Comparison of ENCODE assay signal across 8 mouse cellular contexts in genomic region chr11:79338621-79339020, GRCm38 (mm10). TPM values are rescaled to one million over a fixed set of nuclear protein-coding genes. Genes with fewer than 3 reads are reported as not detected.
DNase-seq lines count a peak whose midpoint lies in the region; ATAC-seq and TF ChIP-seq lines count a peak whose summit lies in the region.

No protein-coding gene starts in this region.

- no peak for DNase-seq in kidney, postnatal 10 days
- no peak for DNase-seq in hindbrain, embryonic 10.5 days (ENCODE audit: low spot score)
- DNase-seq in midbrain, embryonic 11.5 days (ENCODE audit: low spot score, missing footprints) = peak; percentile 90
- no peak for DNase-seq in thymus, adult 18-20 months
- no peak for DNase-seq in right cerebral cortex, adult 18-20 months
- no peak for DNase-seq in kidney, adult 11 months

- H3K9ac ChIP-seq in kidney, embryonic 14.5 days (ENCODE audit: low read depth, low read length) = peak overlapping the region; percentile 96; the same call in 1 of the 2 replicates
- H3K9ac ChIP-seq in midbrain, embryonic 11.5 days (ENCODE audit: low read length) = peak overlapping the region; percentile 91

- H3K4me1 ChIP-seq in kidney, embryonic 14.5 days (ENCODE audit: control insufficient read depth, insufficient read depth, low read length) = peaks cover 12% of the 10 kb centered on the region; the same call in 1 of the 2 replicates
- H3K4me1 ChIP-seq in cortical plate, adult 2 months (ENCODE audit: control insufficient read depth, insufficient read depth, low read length) = peaks cover 3% of the 10 kb centered on the region; the same call in 1 of the 2 replicates
- H3K4me1 ChIP-seq in hindbrain, embryonic 10.5 days (replicated peaks) = peaks cover 22% of the 10 kb centered on the region
- peaks cover 9% of the 10 kb centered on the region for H3K4me1 ChIP-seq in midbrain, embryonic 11.5 days (ENCODE audit: control insufficient read depth, insufficient read depth, low read length)

- TF ChIP-seq POLR2A in cortical plate, adult 2 months (IDR thresholded peaks at IDR 0.05; ENCODE audit: extremely low read depth, insufficient read depth, low read length) = no peak

- ATAC-seq in kidney, embryonic 14.5 days (ENCODE audit: low FRiP score, low TSS enrichment) = no peak
- ATAC-seq in midbrain, embryonic 11.5 days (ENCODE audit: low FRiP score) = no peak

- no peaks in the 10 kb centered on the region for H3K27me3 ChIP-seq in kidney, embryonic 14.5 days (ENCODE audit: control insufficient read depth, insufficient read depth, low read length)
- 0 out of 2 replicates have a peak, but pooled peaks cover 7% of the 10 kb centered on the region for H3K27me3 ChIP-seq in hindbrain, embryonic 10.5 days (ENCODE audit: insufficient read depth, poor library complexity, severe bottlenecking)
- H3K27me3 ChIP-seq in midbrain, embryonic 11.5 days (ENCODE audit: control insufficient read depth, insufficient read depth, low read length) = no peaks in the 10 kb centered on the region; the same call in 1 of the 2 replicates

- peak overlapping the region; percentile 91 for H3K27ac ChIP-seq in kidney, embryonic 14.5 days (ENCODE audit: low read depth, low read length)
- H3K27ac ChIP-seq in cortical plate, adult 2 months (ENCODE audit: insufficient read depth, low read length) = no peak overlapping the region
- peak overlapping the region; percentile 98 for H3K27ac ChIP-seq in hindbrain, embryonic 10.5 days
- no peak overlapping the region for H3K27ac ChIP-seq in midbrain, embryonic 11.5 days (ENCODE audit: low read depth, low read length)

- H3K4me3 ChIP-seq in kidney, embryonic 14.5 days (ENCODE audit: low read length) = peak overlapping the region; percentile 94
- H3K4me3 ChIP-seq in cortical plate, adult 2 months (ENCODE audit: insufficient read depth, low read length) = peak overlapping the region; percentile 65; the same call in 1 of the 2 replicates
- peak overlapping the region; percentile 77 for H3K4me3 ChIP-seq in hindbrain, embryonic 10.5 days
- peak overlapping the region; percentile 89 for H3K4me3 ChIP-seq in midbrain, embryonic 11.5 days (ENCODE audit: low read depth, low read length)

- peaks cover 4% of the 10 kb centered on the region; the same call in 1 of the 2 replicates for H3K9me3 ChIP-seq in kidney, embryonic 14.5 days (ENCODE audit: control insufficient read depth, low read length)
- peaks cover 6% of the 10 kb centered on the region for H3K9me3 ChIP-seq in hindbrain, embryonic 10.5 days
- H3K9me3 ChIP-seq in midbrain, embryonic 11.5 days (ENCODE audit: control insufficient read depth, low read length) = peaks cover 2% of the 10 kb centered on the region; the same call in 1 of the 2 replicates

- 54% methylated on average over 4 of the region's 4 CpGs for WGBS in kidney, embryonic 14.5 days
- 56% methylated on average over 4 of the region's 4 CpGs for WGBS in hindbrain, embryonic 10.5 days
- 58% methylated on average over 4 of the region's 4 CpGs for WGBS in midbrain, embryonic 11.5 days

- TF ChIP-seq CTCF in cortical plate, adult 2 months (IDR thresholded peaks at IDR 0.05; ENCODE audit: extremely low read depth, insufficient read depth, low read length) = no peak

- H3K4me2 ChIP-seq in kidney, embryonic 14.5 days (replicated peaks; ENCODE audit: low read depth, low read length) = peak overlapping the region; percentile 76
- H3K4me2 ChIP-seq in midbrain, embryonic 11.5 days = peak overlapping the region; percentile 80

- no peaks in the 10 kb centered on the region; the same call in 1 of the 2 replicates for H3K36me3 ChIP-seq in kidney, embryonic 14.5 days (ENCODE audit: control insufficient read depth, insufficient read depth, low read length)
- peaks cover 23% of the 10 kb centered on the region for H3K36me3 ChIP-seq in hindbrain, embryonic 10.5 days
- no peaks in the 10 kb centered on the region for H3K36me3 ChIP-seq in midbrain, embryonic 11.5 days (ENCODE audit: control insufficient read depth, insufficient read depth, low read length)

RNA-seq across cellular contexts. Expression of gene Nf1, which starts 0.9 kb away (rescaled TPM):
- polyA plus RNA-seq in kidney, embryonic 14.5 days (2014; fragmentation: Nextera tagmentation; extraction: Ambion mirVana) = 14.5 and 14.8 TPM in 2 replicates
- polyA plus RNA-seq in cortical plate, adult 2 months (2012; rRNA removed) = 33.8 and 34.2 TPM in 2 replicates
- polyA plus RNA-seq in hindbrain, embryonic 10.5 days (2016; fragmentation: Nextera tagmentation; extraction: Ambion mirVana) = 5.5 and 5.9 TPM in 2 replicates
- 10.0 and 10.4 TPM in 2 replicates for polyA plus RNA-seq in midbrain, embryonic 11.5 days (2014; fragmentation: Nextera tagmentation; extraction: Ambion mirVana)

RNA-seq across cellular contexts. Expression of gene Gm9964, which starts 41.9 kb away (rescaled TPM):
- polyA plus RNA-seq in kidney, embryonic 14.5 days (2014; fragmentation: Nextera tagmentation; extraction: Ambion mirVana) = not detected in 2 replicates
- polyA plus RNA-seq in cortical plate, adult 2 months (2012; rRNA removed) = not detected in 2 replicates
- not detected in 2 replicates for polyA plus RNA-seq in hindbrain, embryonic 10.5 days (2016; fragmentation: Nextera tagmentation; extraction: Ambion mirVana)
- not detected in 2 replicates for polyA plus RNA-seq in midbrain, embryonic 11.5 days (2014; fragmentation: Nextera tagmentation; extraction: Ambion mirVana)

Comparison
In these comparisons a context has a peak if more than half of its experiments do, and no peak if none do; other contexts are left out.
1. H3K27ac ChIP-seq: peak in kidney, embryonic 14.5 days (single experiment) and hindbrain, embryonic 10.5 days (single experiment); none in cortical plate, adult 2 months (single experiment) and midbrain, embryonic 11.5 days (single experiment).
2. Peak in every context shown above with its lines, with median percentiles within 50 percentile points of each other: H3K4me3 ChIP-seq.